Mouse (Mus musculus) midbrain, embryonic 10.5 days (tissue): ENCODE measurements around the gene Myo6. TPM values are rescaled to one million over a fixed set of nuclear protein-coding genes. Genes with fewer than 3 reads are reported as not detected.

Experiments
- DNase-seq: peaks from one replicate; pipeline ENCODE4 v3.0.0-alpha.2; 2017; ENCODE audit warnings: low spot score
- H3K27ac ChIP-seq: fragments of 300-500 bp; sonication (generic); replicated peaks from 2 replicates; pipeline ENCODE4 v1.5.1; 2016; ENCODE audit warnings: mild to moderate bottlenecking
- H3K27me3 ChIP-seq: fragments of 300-500 bp; sonication (generic); 2 replicates; pipeline ENCODE4 v1.6.1; 2016; ENCODE audit warnings: low read depth, mild to moderate bottlenecking; ENCODE audit not compliant: poor library complexity, severe bottlenecking
- H3K36me3 ChIP-seq: fragments of 300-500 bp; sonication (generic); 2 replicates; pipeline ENCODE4 v1.6.1; 2016; ENCODE audit warnings: mild to moderate bottlenecking, moderate library complexity
- H3K4me1 ChIP-seq: fragments of 300-500 bp; sonication (generic); 2 replicates; pipeline ENCODE4 v1.6.1; 2016
- H3K4me3 ChIP-seq: fragments of 300-500 bp; sonication (generic); 2 replicates; pipeline ENCODE4 v1.5.1; 2016; ENCODE audit warnings: mild to moderate bottlenecking, moderate library complexity
- H3K9me3 ChIP-seq: fragments of 300-500 bp; sonication (generic); replicated peaks from 2 replicates; pipeline ENCODE4 v1.6.1; 2016; ENCODE audit warnings: mild to moderate bottlenecking
- whole genome bisulfite sequencing: fragments of 180-500 bp; shearing (Covaris S2); methylation state at CpG from one replicate; pipeline ENCODE4 v1.1.7; 2016; 5-methylcytosine and 5-hydroxymethylcytosine counted together
- polyA plus RNA-seq: library from polyadenylated mRNA; unstranded; fragments of >200 nt; fragmentation: Nextera tagmentation; extraction: Ambion mirVana; gene quantifications from 2 replicates; pipeline ENCODE4 v1.2.1, GENCODE M21; 2016

The Myo6 gene
- polyA plus RNA-seq, 1 experiment from 2014 or later = 8.4 TPM

GRCm38 (mm10) chr9:80188324-80188893, 23.6 kb downstream of the Myo6 start:
- H3K27me3 ChIP-seq = no peaks in the 10 kb centered on the region
- H3K36me3 ChIP-seq = no peaks in the 10 kb centered on the region
- 31% methylated on average over 5 of the region's 5 CpGs for WGBS
- H3K4me1 ChIP-seq = peaks cover 31% of the 10 kb centered on the region
- no peak for DNase-seq
- H3K27ac ChIP-seq = 0 out of 2 replicates have a peak overlapping the region, but pooled peaks have one; percentile 46
- no peak overlapping the region for H3K4me3 ChIP-seq
- no peaks in the 10 kb centered on the region for H3K9me3 ChIP-seq

GRCm38 (mm10) chr9:80191240-80191639, 26.4 kb downstream of the Myo6 start:
- Histone ChIP-seq H3K4me3 (no peak overlapping the region), H3K4me1 (peaks cover 27% of the 10 kb centered on the region), H3K36me3 (no peaks in the 10 kb centered on the region), H3K27ac (0 out of 2 replicates have a peak overlapping the region, but pooled peaks have one; percentile 13), H3K9me3 (no peaks in the 10 kb centered on the region), H3K27me3 (no peaks in the 10 kb centered on the region; the same call in 1 of the 2 replicates)
- 76% methylated on average over 6 of the region's 6 CpGs for WGBS
- no peak for DNase-seq

- DNase-seq = no peak
- no peaks in the 10 kb centered on the region for H3K9me3 ChIP-seq
- H3K27ac ChIP-seq = no peak overlapping the region
- peaks cover 32% of the 10 kb centered on the region for H3K4me1 ChIP-seq
- H3K4me3 ChIP-seq = no peak overlapping the region
- 85% methylated on average over 10 of the region's 10 CpGs for WGBS
- no peaks in the 10 kb centered on the region; the same call in 1 of the 2 replicates for H3K27me3 ChIP-seq
- H3K36me3 ChIP-seq = no peaks in the 10 kb centered on the region
Measured at GRCm38 (mm10) chr9:80192324-80192723, 27.5 kb downstream of the Myo6 start.

DNA sequence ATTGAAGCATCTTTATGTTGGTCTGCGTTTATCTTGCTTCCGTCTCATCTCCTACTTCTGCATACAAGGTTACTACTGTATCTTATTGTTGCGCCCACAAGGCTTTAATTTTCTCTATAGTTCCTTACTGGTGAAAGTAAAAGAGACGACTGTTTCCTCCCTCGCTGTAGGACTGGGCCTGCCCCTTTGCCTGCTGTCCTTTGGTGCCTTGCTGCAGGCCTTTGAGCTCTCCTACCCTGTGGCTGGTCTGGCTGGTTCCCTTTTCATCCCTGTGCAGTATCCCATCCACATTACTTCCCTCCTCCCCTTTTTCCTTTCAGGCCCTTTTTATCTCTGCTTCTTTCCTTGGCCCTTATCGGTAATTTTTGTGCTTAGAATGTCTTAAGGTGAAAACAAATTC, 29.6 kb downstream of the Myo6 start:
- H3K9me3 ChIP-seq = no peaks in the 10 kb centered on the region
- H3K4me3 ChIP-seq = no peak overlapping the region
- no peak overlapping the region for H3K27ac ChIP-seq
- no peaks in the 10 kb centered on the region; the same call in 1 of the 2 replicates for H3K27me3 ChIP-seq
- H3K4me1 ChIP-seq = peaks cover 24% of the 10 kb centered on the region
- H3K36me3 ChIP-seq = no peaks in the 10 kb centered on the region
- WGBS = 75% methylated on average over 6 of the region's 6 CpGs
- DNase-seq = no peak

- WGBS = 72% methylated on average over 3 of the region's 3 CpGs
- H3K4me3 ChIP-seq = no peak overlapping the region
- no peaks in the 10 kb centered on the region for H3K36me3 ChIP-seq
- no peak for DNase-seq
- no peaks in the 10 kb centered on the region; the same call in 1 of the 2 replicates for H3K27me3 ChIP-seq
- no peak overlapping the region for H3K27ac ChIP-seq
- H3K9me3 ChIP-seq = no peaks in the 10 kb centered on the region
- H3K4me1 ChIP-seq = peaks cover 36% of the 10 kb centered on the region
Measured at GRCm38 (mm10) chr9:80196161-80196560, 31.3 kb downstream of the Myo6 start.

DNA sequence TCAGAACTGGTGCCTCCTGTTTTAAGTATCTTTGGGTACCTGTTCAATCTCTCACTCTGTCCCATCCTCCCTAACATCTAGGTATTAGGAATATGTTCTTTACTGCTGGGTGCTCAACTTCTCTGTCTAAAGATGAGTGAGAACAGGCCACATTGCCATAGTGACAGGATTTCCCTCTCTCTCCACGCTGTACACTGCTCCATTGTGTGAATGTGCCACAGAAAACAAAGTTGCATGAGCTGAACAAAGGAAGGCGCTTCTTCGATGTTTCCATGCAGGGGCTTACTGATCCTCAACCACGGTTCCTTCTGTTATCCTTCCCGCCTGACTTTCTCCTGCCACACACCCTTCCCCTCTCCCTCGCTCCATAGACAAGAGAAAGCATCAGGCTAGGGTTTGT, 32.4 kb downstream of the Myo6 start:
- peak; percentile 32 for DNase-seq
- no peaks in the 10 kb centered on the region for H3K9me3 ChIP-seq
- WGBS = 21% methylated on average over 6 of the region's 6 CpGs

GRCm38 (mm10) chr9:80200855-80201254, 36.0 kb downstream of the Myo6 start:
- H3K4me3 ChIP-seq = no peak overlapping the region
- H3K36me3 ChIP-seq = no peaks in the 10 kb centered on the region
- H3K27ac ChIP-seq = peak overlapping the region; percentile 53; the same call in 1 of the 2 replicates
- no peaks in the 10 kb centered on the region for H3K9me3 ChIP-seq
- no peak for DNase-seq
- peaks cover 48% of the 10 kb centered on the region for H3K4me1 ChIP-seq
- WGBS = 69% methylated on average over 6 of the region's 6 CpGs
- no peaks in the 10 kb centered on the region; the same call in 1 of the 2 replicates for H3K27me3 ChIP-seq

More for the DNA sequence above, 32.4 kb downstream of the Myo6 start:
- H3K27ac ChIP-seq = peak overlapping the region; percentile 70
- no peaks in the 10 kb centered on the region for H3K36me3 ChIP-seq
- H3K27me3 ChIP-seq = no peaks in the 10 kb centered on the region; the same call in 1 of the 2 replicates
- peaks cover 41% of the 10 kb centered on the region for H3K4me1 ChIP-seq
- no peak overlapping the region for H3K4me3 ChIP-seq

DNA sequence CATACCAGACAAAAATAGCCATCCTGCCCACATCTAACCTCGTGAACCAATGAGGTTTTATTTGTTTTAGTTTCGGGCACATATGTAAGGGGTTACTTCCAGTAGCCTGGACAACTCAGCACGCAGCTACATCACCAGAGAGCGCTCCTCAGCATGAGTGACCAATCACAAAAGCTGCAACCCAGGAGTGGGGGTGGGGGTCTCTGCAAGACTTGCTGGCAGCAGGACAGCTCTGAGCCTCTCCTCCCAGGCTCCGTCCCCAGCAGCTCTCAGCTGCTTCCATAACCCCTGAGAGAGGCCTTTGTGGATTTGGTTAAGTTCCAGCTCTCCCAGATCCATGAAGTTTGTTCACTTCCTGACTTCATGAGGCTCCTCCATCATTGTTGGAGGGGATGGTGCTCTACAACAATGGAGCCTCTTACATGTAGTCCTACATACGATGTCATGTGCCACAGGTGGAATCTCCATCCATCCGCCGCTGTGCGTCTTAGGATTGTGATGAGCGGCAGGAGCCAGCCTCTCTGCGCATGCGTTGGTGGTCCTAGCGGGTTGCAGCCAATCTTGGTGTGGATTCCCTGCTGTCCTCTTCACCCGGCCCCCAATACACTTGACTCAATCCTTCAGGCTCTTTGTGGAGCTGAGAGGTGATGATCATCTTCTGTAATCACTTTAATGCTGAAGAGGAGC, 37.7 kb downstream of the Myo6 start:
- Histone ChIP-seq H3K27ac (0 out of 2 replicates have a peak overlapping the region, but pooled peaks have one; percentile 19), H3K27me3 (no peaks in the 10 kb centered on the region), H3K36me3 (no peaks in the 10 kb centered on the region), H3K9me3 (no peaks in the 10 kb centered on the region), H3K4me1 (peaks cover 32% of the 10 kb centered on the region), H3K4me3 (no peak overlapping the region)
- WGBS = 81% methylated on average over 14 of the region's 14 CpGs
- DNase-seq = no peak

DNA sequence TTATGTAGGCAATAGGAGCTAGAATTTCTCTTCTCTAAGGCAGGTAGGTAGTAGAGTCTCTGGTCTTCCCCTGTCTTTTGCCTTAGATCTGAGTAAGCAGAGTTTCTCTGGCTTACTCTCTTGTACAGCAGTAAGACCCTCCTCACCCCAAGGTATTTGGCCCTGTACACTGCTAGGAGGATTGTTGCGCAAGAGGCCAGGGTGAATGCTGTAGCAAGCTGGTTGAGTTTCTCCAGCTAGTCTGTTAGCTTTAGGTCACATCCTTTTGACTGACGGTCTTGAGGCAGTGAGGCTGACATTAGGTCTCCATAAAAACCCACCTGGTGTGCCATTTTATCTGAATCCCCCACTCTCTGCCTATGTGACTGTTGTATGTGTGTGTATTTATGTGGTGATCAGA, 43.9 kb downstream of the Myo6 start:
- no peaks in the 10 kb centered on the region for H3K36me3 ChIP-seq
- H3K27ac ChIP-seq = no peak overlapping the region
- H3K4me1 ChIP-seq = 0 out of 2 replicates have a peak, but pooled peaks cover 3% of the 10 kb centered on the region
- no peak overlapping the region for H3K4me3 ChIP-seq
- 94% methylated on average over 2 of the region's 2 CpGs for WGBS
- H3K9me3 ChIP-seq = no peaks in the 10 kb centered on the region
- no peak for DNase-seq
- no peaks in the 10 kb centered on the region for H3K27me3 ChIP-seq

- Histone ChIP-seq H3K4me1 (no peaks in the 10 kb centered on the region), H3K9me3 (no peaks in the 10 kb centered on the region), H3K27ac (no peak overlapping the region), H3K27me3 (no peaks in the 10 kb centered on the region), H3K36me3 (no peaks in the 10 kb centered on the region), H3K4me3 (no peak overlapping the region)
- WGBS = 79% methylated on average over 10 of the region's 10 CpGs
- no peak for DNase-seq
Measured at GRCm38 (mm10) chr9:80209459-80209858, 44.6 kb downstream of the Myo6 start.

DNA sequence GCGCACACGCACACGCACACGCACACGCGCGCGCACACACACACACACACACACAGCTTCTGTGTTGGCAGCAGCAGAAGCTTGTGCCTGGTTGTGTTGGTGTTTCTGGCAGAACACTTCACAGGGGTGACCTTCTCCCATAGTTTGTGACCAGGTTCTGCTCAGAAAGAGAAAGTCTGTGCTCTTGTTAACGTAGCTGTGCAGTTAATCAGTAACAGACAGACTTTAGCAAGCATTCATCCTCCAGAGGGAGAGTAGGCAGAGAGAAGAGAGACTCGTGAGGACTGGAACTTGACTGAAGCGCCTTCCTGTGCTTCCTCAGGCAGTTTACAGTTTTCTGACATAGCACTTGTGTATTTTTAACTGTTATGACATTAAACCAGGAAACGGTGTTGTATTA, 45.3 kb downstream of the Myo6 start:
- Histone ChIP-seq H3K36me3 (no peaks in the 10 kb centered on the region), H3K9me3 (no peaks in the 10 kb centered on the region), H3K27ac (no peak overlapping the region), H3K27me3 (no peaks in the 10 kb centered on the region), H3K4me1 (no peaks in the 10 kb centered on the region), H3K4me3 (no peak overlapping the region)
- 73% methylated on average over 12 of the region's 12 CpGs for WGBS
- DNase-seq = no peak

DNA sequence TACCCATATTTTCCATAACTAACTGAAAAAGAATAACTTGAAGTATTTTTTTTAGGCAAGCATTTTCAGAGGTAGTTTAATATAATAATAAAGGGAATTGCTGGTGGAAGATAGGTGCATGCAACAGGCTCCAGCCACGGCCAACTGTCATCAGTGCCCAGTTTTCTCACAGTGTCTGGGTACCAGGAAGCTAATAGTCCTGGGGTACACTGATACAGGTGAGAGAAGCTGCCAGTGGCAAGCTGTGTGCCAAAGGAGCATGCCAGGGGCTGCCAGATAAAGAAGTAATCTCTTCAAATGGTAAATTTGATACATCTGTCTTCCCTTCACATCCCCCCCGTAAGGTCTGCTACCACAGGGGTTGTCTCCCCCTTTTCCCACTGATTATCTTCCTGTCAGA, 48.6 kb downstream of the Myo6 start:
- 89% methylated on average over 2 of the region's 2 CpGs for WGBS
- no peak overlapping the region for H3K4me3 ChIP-seq
- H3K4me1 ChIP-seq = no peaks in the 10 kb centered on the region
- H3K27ac ChIP-seq = no peak overlapping the region
- no peaks in the 10 kb centered on the region for H3K27me3 ChIP-seq
- H3K36me3 ChIP-seq = no peaks in the 10 kb centered on the region
- DNase-seq = no peak
- H3K9me3 ChIP-seq = no peaks in the 10 kb centered on the region

DNA sequence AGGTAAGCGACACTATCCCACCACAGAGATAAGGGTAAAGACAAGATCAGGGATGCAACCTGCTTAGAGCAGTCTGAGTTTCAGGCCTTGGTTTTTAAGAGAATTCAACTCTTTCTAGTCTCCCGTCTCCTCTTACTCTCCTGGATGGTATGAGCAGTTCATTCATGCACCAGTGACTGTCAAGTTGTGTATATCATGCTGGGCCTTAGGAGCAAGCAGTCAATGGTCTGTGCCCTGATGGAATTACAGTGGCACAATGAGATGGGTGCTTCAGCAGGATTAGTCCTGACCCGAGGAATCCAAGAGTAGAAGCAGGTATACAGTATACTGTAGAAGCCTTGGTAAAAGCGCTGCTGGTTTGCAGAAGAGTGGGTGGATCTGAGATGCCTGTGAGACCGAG, 50.7 kb downstream of the Myo6 start:
- H3K36me3 ChIP-seq = no peaks in the 10 kb centered on the region
- no peak for DNase-seq
- no peak overlapping the region for H3K27ac ChIP-seq
- H3K9me3 ChIP-seq = no peaks in the 10 kb centered on the region
- 87% methylated on average over 5 of the region's 5 CpGs for WGBS
- H3K4me1 ChIP-seq = no peaks in the 10 kb centered on the region
- H3K4me3 ChIP-seq = no peak overlapping the region
- H3K27me3 ChIP-seq = no peaks in the 10 kb centered on the region
